In the genomic region with DNA sequence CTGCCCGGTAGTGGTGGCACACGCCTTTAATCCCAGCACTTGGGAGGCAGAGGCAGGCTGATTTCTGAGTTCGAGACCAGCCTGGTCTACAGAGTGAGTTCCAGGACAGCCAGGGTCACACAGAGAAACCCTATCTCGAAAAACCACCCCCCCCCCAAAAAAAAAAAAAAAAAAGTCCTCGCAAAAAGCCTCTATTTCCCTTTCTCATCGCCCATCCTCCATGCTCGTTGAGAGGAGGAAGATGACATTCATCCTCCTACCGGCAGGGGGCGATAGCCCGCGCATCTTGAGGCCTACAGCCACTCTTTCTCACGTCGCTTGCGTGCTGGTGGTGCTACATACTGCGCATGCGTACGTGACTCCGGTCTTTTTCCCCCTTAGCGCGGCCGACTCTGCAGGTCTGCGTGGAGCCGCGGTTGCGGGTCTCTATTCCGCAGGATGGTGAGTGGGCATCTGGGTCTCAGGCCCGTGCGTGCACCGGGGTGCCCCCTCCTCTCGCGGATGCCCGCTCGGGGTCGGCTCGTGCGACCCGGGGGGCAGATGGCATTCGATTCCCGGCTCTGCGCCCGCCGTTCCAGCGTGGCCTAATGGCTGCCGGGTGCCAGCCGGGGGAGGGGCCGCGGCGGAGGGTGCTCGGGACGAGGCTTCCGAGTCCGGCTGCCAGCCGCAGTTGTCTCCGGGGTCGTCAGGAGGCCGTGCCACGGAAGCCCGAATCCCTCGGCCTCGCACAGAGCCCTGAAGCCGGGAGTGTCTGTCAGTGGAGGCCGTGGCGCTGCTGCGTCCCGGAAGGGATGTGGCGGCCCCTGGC, we compare ENCODE assay signal across 8 mouse cellular contexts. TPM values are rescaled to one million over a fixed set of nuclear protein-coding genes. Genes with fewer than 3 reads are reported as not detected.
DNase-seq lines count a peak whose midpoint lies in the region; ATAC-seq lines count a peak whose summit lies in the region.

A gene (plus strand): TSS at position 297 of the 808 bp plus-strand sequence.

- peak; percentile 95 to 97 for DNase-seq in adrenal gland, adult 18-20 months (ENCODE audit: low spot score in 2 of 2)
- peak; percentile 95 for DNase-seq in embryo, embryonic 11 days
- peak; percentile 89 for DNase-seq in gastrocnemius, postnatal 25 days
- DNase-seq in intestine, embryonic 14.5 days (ENCODE audit: low spot score), result peak; percentile 95
- DNase-seq in left cerebral cortex, postnatal 14 days (ENCODE audit: low spot score in 2 of 2), result peak; percentile 97 to 99
- DNase-seq in mesoderm, embryonic 11.5 days (ENCODE audit: low read depth, low spot score), result peak; percentile 96
- peak; percentile 91 to 92 for DNase-seq in right cerebral cortex, postnatal 36 days (ENCODE audit: low spot score in 2 of 2)
- DNase-seq in yolk sac, embryonic 10.5 days (ENCODE audit: low spot score), result peak; percentile 93

- peak within 1 kb of the TSS; percentile 82 for H3K4me2 ChIP-seq in intestine, embryonic 14.5 days (ENCODE audit: low read length)

- H3K4me1 ChIP-seq in intestine, embryonic 14.5 days (replicated peaks; ENCODE audit: control insufficient read depth, insufficient read depth, low read length), result peaks cover 5% of the 10 kb centered on the region; the same call in 1 of the 2 replicates

- peak; percentile 97 for ATAC-seq in intestine, embryonic 14.5 days (replicated peaks; ENCODE audit: low FRiP score, low TSS enrichment, low read depth)

- H3K4me3 ChIP-seq in intestine, embryonic 14.5 days (ENCODE audit: low read depth, low read length), result peak within 1 kb of the TSS; percentile 75

- peak within 1 kb of the TSS; percentile 94 for H3K9ac ChIP-seq in intestine, embryonic 14.5 days (ENCODE audit: low read length)

- no peaks in the 10 kb centered on the region for H3K9me3 ChIP-seq in intestine, embryonic 14.5 days (ENCODE audit: control insufficient read depth, low read length)

- intact Hi-C loops in left cerebral cortex, postnatal 14 days (cut with DNase I), result loop anchor here (5.0 kb wide), 1 partner anchor 33 kb away; no protein-coding TSS in a partner anchor

- H3K36me3 ChIP-seq in intestine, embryonic 14.5 days (ENCODE audit: control insufficient read depth, insufficient read depth, low read length), result peaks cover 33% of the 10 kb centered on the region

- H3K27ac ChIP-seq in intestine, embryonic 14.5 days (ENCODE audit: low read depth), result peak within 1 kb of the TSS; percentile 82

- 3% methylated on average over 65 of the region's 66 CpGs for WGBS in intestine, embryonic 14.5 days

- no peaks in the 10 kb centered on the region for H3K27me3 ChIP-seq in intestine, embryonic 14.5 days (replicated peaks; ENCODE audit: control insufficient read depth, insufficient read depth, low read length)

RNA-seq across cellular contexts. Expression of the gene that starts here (rescaled TPM):
- total RNA-seq in adrenal gland, adult 18-20 months (2021), result 10 to 100 TPM; 57.0 to 65.2 TPM
- total RNA-seq in gastrocnemius, postnatal 25 days (2021), result 10 to 100 TPM; 29.8 to 35.7 TPM
- polyA plus RNA-seq in intestine, embryonic 14.5 days (2014; fragmentation: Nextera tagmentation; extraction: Ambion mirVana), result 74.8 and 83.7 TPM in 2 replicates
- total RNA-seq in left cerebral cortex, postnatal 14 days (2021), result 10 to 100 TPM; 82.2 to 89.6 TPM

Comparison
In these comparisons a context has a peak if more than half of its experiments do, and no peak if none do; other contexts are left out.
1. Peak in every context shown above with its lines: DNase-seq, ATAC-seq, H3K4me3 ChIP-seq and H3K27ac ChIP-seq.